21 mouse cellular contexts compared by ENCODE assay signal in the genomic region with DNA sequence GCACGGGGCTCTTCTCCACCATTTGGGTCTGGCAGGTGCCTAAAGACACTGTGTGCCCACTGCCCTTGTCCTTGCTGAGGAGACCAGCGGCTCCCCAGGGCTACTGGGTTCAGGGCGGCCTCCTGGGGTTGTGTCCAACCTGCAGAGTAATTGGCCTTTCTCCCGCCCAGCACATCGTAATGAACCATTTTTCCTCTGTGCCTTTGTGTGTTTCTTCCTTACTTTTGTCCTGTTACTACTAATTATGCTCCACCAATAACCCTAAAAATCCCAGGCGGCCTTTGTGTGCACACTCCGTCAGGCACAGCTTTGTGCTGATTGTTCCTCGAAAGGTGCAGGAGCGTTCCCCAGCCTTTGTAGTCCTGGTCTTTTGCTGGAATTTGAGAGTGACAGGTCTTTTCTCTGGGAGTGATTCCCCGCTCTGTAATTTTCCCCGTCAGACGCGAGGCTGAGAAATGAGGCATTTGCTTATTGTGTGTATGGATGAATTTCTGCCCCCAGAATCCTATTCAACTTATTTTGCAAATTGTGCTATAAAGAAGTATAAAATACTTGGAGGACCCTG.
A peak's percentile ranks its signal among the peaks of the same experiment; 100 is the strongest.
DNase-seq lines count a peak whose midpoint lies in the region; ATAC-seq and TF ChIP-seq lines count a peak whose summit lies in the region.
"Had no signal": no experiment of that assay in that cellular context is flagged by ENCODE, and none has a peak within 500 bp of the region (broad histone marks: within the 10 kb centered on the region; RNA-seq: fewer than 3 reads in every experiment).

No protein-coding gene starts in this region.

- ATAC-seq in hindbrain, embryonic 13.5 days (ENCODE audit: low FRiP score): no peak
- ATAC-seq in midbrain, embryonic 14.5 days (ENCODE audit: low FRiP score, low TSS enrichment): no peak
- no peak for ATAC-seq in cerebellum, adult (ENCODE audit: insufficient number of reproducible peaks, low FRiP score, low TSS enrichment)
- ATAC-seq: intestine, embryonic 15.5 days; liver, embryonic 12.5 days had no signal

- H3K9me3 ChIP-seq in hindbrain, embryonic 13.5 days: no peaks in the 10 kb centered on the region
- H3K9me3 ChIP-seq in midbrain, embryonic 14.5 days (ENCODE audit: control insufficient read depth, low read length): no peaks in the 10 kb centered on the region
- H3K9me3 ChIP-seq: embryonic facial prominence, embryonic 13.5 days; heart, embryonic 10.5 days; intestine, embryonic 15.5 days; liver, embryonic 12.5 days; lung, embryonic 15.5 days; stomach, embryonic 15.5 days had no signal

- H3K27ac ChIP-seq in layer of hippocampus, adult 2 months: peak overlapping the region; percentile 37; the same call in 1 of the 2 replicates
- peak overlapping the region; percentile 82 for H3K27ac ChIP-seq in hindbrain, embryonic 13.5 days
- H3K27ac ChIP-seq in midbrain, embryonic 14.5 days (replicated peaks; ENCODE audit: low read depth, low read length): peak overlapping the region; percentile 91
- H3K27ac ChIP-seq: embryonic facial prominence, embryonic 13.5 days; heart, embryonic 10.5 days; intestine, embryonic 15.5 days; liver, embryonic 12.5 days; lung, embryonic 15.5 days; stomach, embryonic 15.5 days had no signal

- no peak for TF ChIP-seq CTCF in layer of hippocampus, adult 2 months (conservative IDR thresholded peaks at IDR 0.05)

- peaks cover 62% of the 10 kb centered on the region for H3K4me1 ChIP-seq in hindbrain, embryonic 13.5 days (replicated peaks)
- peaks cover 78% of the 10 kb centered on the region for H3K4me1 ChIP-seq in midbrain, embryonic 14.5 days (ENCODE audit: control insufficient read depth, insufficient read depth, low read length)

- no peak for DNase-seq in layer of hippocampus, adult 2 months (ENCODE audit: low spot score in 2 of 2)
- no peak for DNase-seq in layer of hippocampus, postnatal 25 days (ENCODE audit: extremely low spot score in 1 of 2, low spot score in 1 of 2)
- peak; percentile 71 for DNase-seq in midbrain, embryonic 14.5 days
- DNase-seq in T-cell, adult 2 months (ENCODE audit: low spot score): no peak
- no peak for DNase-seq in testis, postnatal 10 days (ENCODE audit: low spot score)
- DNase-seq in thymus, postnatal 36 days: no peak
- DNase-seq: cerebellum, postnatal 36 days; gastrocnemius, postnatal 10 days; heart, postnatal 14 days; kidney, postnatal 10 days; layer of hippocampus, adult 9-11 months; right cerebral cortex, adult 18-20 months; thymus, postnatal 25 days had no signal

- no peak overlapping the region for H3K4me2 ChIP-seq in hindbrain, embryonic 13.5 days
- H3K4me2 ChIP-seq in midbrain, embryonic 14.5 days (ENCODE audit: low read length): peak overlapping the region; percentile 35
- H3K4me2 ChIP-seq: embryonic facial prominence, embryonic 13.5 days; intestine, embryonic 15.5 days; liver, embryonic 12.5 days; lung, embryonic 15.5 days; stomach, embryonic 15.5 days had no signal

- H3K9ac ChIP-seq in hindbrain, embryonic 13.5 days: peak overlapping the region; percentile 51; the same call in 1 of the 2 replicates
- peak overlapping the region; percentile 54 for H3K9ac ChIP-seq in midbrain, embryonic 14.5 days (replicated peaks; ENCODE audit: low read length)
- H3K9ac ChIP-seq: embryonic facial prominence, embryonic 13.5 days; intestine, embryonic 15.5 days; liver, embryonic 12.5 days; lung, embryonic 15.5 days; stomach, embryonic 15.5 days had no signal

- no peaks in the 10 kb centered on the region for H3K27me3 ChIP-seq in hindbrain, embryonic 13.5 days
- H3K27me3 ChIP-seq in midbrain, embryonic 14.5 days (ENCODE audit: control insufficient read depth, insufficient read depth, low read length): no peaks in the 10 kb centered on the region
- H3K27me3 ChIP-seq: intestine, embryonic 15.5 days; lung, embryonic 15.5 days; stomach, embryonic 15.5 days had no signal

- WGBS in hindbrain, embryonic 13.5 days: 24% methylated on average over 13 of the region's 13 CpGs
- 7% methylated on average over 13 of the region's 13 CpGs for WGBS in midbrain, embryonic 14.5 days

- H3K4me3 ChIP-seq in layer of hippocampus, adult 2 months: no peak overlapping the region
- no peak overlapping the region for H3K4me3 ChIP-seq in hindbrain, embryonic 13.5 days
- no peak overlapping the region for H3K4me3 ChIP-seq in midbrain, embryonic 14.5 days (replicated peaks; ENCODE audit: low read depth, low read length)
- H3K4me3 ChIP-seq: embryonic facial prominence, embryonic 13.5 days; heart, embryonic 10.5 days; intestine, embryonic 15.5 days; liver, embryonic 12.5 days; lung, embryonic 15.5 days; stomach, embryonic 15.5 days had no signal

- H3K36me3 ChIP-seq in hindbrain, embryonic 13.5 days: no peaks in the 10 kb centered on the region
- peaks cover 33% of the 10 kb centered on the region for H3K36me3 ChIP-seq in midbrain, embryonic 14.5 days (ENCODE audit: control insufficient read depth, insufficient read depth, low read length)
- H3K36me3 ChIP-seq: embryonic facial prominence, embryonic 13.5 days; heart, embryonic 10.5 days; intestine, embryonic 15.5 days; liver, embryonic 12.5 days; lung, embryonic 15.5 days; stomach, embryonic 15.5 days had no signal

Comparison
In these comparisons a context has a peak if more than half of its experiments do, and no peak if none do; other contexts are left out.
1. H3K27ac ChIP-seq: peak in every context shown above with its lines; median percentile 91 in midbrain, embryonic 14.5 days; 82 in hindbrain, embryonic 13.5 days; 37 in layer of hippocampus, adult 2 months.